Mouse (Mus musculus) layer of hippocampus, postnatal 14 days (tissue): ENCODE measurements around the gene Xrn1. TPM values are rescaled to one million over a fixed set of nuclear protein-coding genes. Genes with fewer than 3 reads are reported as not detected.
"Not testable (repeated sequence)": the region's sequence is repeated elsewhere in the genome, so short reads cannot be mapped to it uniquely, and the experiment has no call there.

ENCODE experiments used
- DNase-seq, 2 experiments: peaks; one replicate each; pipeline ENCODE4 v3.0.0; 2021 to 2022; ENCODE audit warnings: low spot score in 2 of 2, mixed read lengths in 1 of 2
- total RNA-seq, 2 experiments: library from RNA; stranded (reverse); gene quantifications; 2 replicates each; pipeline ENCODE4 v1.2.3; 2021

Xrn1 gene
- total RNA-seq, 2 experiments from 2014 or later: 27.6 to 32.1 TPM

DNA sequence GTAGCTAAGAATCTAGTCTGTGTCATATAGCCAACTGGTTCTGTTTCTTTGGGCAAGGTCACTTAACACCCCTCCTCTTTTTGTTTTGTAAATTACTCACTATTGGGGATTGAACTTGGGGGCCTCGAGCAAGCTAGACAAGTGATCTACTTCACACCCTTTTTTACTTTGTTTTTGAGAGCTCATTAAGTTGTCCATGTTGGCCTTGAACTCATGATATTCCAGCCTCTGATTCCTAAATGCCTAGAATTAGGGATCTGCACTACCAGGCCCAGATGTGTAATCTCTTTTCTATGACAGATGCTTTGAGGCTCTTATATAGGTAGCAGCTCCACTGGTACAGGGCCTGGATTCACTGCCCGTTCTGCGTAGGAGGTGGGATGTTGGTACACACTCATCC, 89.7 kb downstream of the Xrn1 start:
- DNase-seq: no peak

DNA sequence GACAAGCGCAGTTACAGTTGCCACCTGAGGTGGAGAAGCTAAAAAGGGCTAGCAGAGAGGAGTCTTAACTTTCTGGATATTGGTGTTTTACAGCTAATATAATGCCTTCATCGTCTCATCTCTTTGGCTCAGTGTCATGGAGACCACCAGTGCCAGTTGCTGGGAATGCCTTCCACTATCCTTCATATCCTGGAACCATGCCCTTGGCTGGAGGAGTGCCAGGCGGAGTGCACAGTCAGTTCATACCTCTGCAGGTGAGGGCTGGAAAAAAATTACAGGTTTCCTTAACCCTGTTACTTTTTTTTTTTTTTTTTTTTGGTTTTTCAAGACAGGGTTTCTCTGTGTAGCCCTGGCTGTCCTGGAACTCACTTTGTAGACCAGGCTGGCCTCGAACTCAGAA, 96.9 kb downstream of the Xrn1 start:
- DNase-seq: no peak

DNA sequence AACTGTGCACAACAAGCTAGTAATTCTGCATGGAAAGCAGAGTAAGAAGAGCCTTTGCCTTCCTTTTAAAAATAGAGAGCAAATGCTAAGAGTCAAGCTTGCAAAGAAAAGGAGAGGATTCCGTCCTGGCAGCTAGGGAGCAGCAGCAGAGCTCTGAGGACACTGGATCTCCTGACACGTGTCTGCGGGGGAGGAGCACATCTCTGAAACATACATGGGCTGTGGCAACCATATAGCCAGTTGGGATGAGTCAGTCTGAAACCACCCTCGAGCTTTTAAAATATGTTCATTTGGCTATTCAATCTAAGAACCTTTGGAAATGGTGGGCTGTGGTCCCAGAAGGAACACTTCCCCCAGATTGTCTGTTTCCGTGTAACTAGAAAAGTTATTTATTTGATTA, 100.3 kb downstream of the Xrn1 start:
- peak; percentile 13 to 44 for DNase-seq

DNA sequence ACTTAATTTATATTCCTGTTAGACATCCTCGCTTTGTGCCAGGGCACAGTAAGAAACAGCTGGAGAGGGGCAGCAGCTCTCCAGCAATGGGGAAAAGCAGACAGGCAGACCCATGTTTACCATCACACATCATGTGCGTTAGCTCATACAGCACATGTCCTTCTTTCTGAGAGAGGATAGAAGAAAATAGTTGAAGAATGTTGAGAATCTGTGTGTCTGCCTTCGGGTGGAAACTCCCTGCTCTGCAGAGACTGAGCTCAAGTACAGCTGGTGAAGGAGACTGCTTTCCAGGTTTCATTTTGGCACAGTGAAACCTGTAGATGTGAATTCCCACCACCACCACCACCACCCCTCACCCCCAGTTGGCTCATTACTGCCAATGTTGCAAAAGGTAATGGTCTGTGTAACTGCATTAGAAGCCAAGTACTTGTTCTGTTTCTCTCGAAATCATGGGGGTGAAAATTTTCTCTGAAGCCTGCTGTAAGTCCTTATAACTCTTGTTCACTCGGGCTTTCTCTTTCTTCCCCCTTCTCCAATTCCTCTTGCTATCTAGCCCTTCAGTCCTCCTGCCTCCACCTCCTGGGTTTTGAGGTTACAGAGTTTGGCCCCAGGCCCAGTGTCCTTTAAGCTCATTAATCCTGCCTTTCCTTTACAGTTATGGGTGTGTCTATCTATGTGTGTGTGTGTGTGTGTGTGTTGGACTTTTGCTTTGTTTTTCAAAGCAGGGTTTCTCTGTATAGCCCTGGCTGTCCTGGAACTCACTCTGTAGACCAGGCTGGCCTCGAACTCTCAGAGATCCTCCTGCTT, 102.1 kb downstream of the Xrn1 start:
- peak in 1 of 2 experiments; percentile 13 for DNase-seq

DNA sequence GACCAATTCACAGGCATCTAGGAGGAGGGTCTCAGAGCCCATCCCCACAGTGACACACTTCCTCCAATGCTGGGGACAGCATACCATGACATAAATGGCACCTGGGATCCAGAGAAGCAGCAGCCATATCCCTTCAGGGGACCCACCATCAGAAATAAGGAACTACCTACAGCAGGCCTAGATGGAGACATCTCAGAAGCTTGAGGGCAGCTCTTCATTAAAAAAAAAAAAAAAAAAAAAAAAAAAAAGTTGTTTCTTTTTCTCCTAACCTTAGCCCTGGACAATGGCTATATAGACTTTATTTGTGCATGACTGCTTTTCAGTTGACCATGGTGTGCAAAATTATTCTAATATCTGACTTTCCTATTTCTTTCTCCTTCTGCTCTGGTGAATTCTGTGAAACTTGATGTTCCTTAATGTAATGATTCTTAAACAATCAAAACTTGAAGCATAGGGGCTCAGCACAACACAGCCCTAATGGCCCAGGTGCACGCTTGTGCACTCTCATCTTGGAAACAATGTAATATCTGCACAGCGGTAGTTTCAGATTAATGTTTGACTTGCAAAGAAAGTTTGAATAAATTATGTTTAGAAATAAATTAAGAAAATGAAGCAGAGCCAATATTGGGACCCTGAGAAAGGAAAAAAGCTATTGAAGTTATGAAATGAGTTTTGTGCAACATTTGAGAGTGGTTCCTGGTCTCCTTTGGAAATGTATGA, 108.7 kb downstream of the Xrn1 start:
- DNase-seq: no peak

GRCm38 (mm10) chr9:96063803-96064475, 109.4 kb downstream of the Xrn1 start:
- no peak for DNase-seq

GRCm38 (mm10) chr9:96067507-96067906, 112.9 kb downstream of the Xrn1 start:
- DNase-seq: no peak

GRCm38 (mm10) chr9:96078752-96079315, 124.3 kb downstream of the Xrn1 start:
- no peak for DNase-seq

GRCm38 (mm10) chr9:96085293-96085692, 130.7 kb downstream of the Xrn1 start:
- no peak for DNase-seq

DNA sequence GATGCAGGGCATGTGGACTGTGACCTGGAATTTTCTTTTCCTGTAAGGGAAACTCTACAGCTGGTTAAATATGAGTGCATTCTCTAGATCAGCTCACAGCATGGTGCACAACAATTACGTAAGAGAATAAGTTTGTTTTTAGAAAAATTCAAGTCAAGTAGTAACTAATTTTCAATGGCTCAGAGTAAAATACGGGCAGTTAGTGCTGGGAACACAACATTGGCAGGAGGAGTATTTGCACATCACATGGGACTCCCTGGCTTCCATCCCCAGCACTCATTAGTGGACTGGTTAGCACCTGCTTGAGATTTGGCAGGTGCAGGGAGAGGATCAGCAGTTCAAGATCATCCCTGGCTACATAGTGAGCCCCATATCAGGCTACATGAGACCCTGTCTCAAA, 133.1 kb downstream of the Xrn1 start:
- no peak for DNase-seq

DNA sequence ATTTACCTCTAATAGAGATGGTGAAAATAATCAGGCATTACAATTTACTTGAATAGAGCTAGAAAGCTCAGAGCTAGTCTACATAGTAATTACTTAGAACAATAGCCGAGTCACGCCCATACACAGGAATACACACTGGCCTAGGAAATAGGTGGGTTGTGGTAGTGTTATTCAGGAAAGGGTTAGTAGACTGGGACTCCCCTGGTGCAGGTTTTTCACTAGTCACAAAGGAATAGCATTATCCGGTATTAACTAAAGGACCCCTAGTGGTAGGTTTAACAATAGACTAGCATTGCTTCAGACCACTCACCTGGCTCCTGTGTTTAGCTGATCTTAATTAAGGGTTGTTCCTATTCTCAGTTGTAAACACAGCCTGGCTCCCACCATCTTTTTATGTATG, 133.9 kb downstream of the Xrn1 start:
- not testable (repeated sequence) for DNase-seq

- not testable (repeated sequence) for DNase-seq
These were observed 138.1 kb downstream of the Xrn1 start for GRCm38 (mm10) chr9:96092637-96093036.

GRCm38 (mm10) chr9:96093221-96093620, 138.7 kb downstream of the Xrn1 start:
- DNase-seq: no peak

- DNase-seq: no peak
These were observed 139.8 kb downstream of the Xrn1 start for GRCm38 (mm10) chr9:96094341-96094740.

DNA sequence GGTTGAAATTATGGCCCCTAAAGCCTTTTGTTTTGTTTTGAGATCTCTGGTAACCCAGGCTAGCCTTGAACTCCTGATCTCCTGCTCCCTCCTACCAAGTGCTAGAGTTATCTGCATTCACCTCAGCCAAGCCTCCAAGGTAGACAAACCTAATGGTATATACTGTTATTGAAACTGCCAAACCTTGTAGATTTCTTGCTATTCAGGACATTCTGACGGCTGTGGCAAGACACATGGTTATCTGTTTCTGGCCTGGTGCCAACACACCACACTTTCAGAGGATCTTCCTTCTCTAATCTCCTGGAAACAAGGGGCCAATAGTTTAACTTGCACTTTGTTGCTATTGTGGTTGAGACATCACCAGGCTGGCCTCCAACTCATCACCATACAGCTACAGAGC, 140.6 kb downstream of the Xrn1 start:
- DNase-seq: no peak

- no peak for DNase-seq
These were observed 148.3 kb downstream of the Xrn1 start for GRCm38 (mm10) chr9:96102846-96103245.

Other genes with a start within 250 kb of the Xrn1 start
- 10 to 100 TPM; 47.9 to 48.5 TPM for gene Trpc1, start 204.4 kb upstream of the Xrn1 start, total RNA-seq
- 1 to 10 TPM; 2.2 to 2.6 TPM for gene Pls1, start 109.4 kb upstream of the Xrn1 start, total RNA-seq
- 10 to 100 TPM; 10.9 to 11.6 TPM for gene Atr, start 97.2 kb upstream of the Xrn1 start, total RNA-seq
- gene Gk5, start 164.6 kb downstream of the Xrn1 start, total RNA-seq: 1 to 10 TPM; 5.3 to 7.3 TPM
- 10 to 100 TPM; 28.5 to 28.7 TPM for gene Tfdp2, start 241.5 kb downstream of the Xrn1 start, total RNA-seq